Mouse (Mus musculus): ENCODE data around the gene Tet2. TPM values are rescaled to one million over a fixed set of nuclear protein-coding genes. Genes with fewer than 3 reads are reported as not detected.
A peak's percentile ranks its signal among the peaks of the same experiment; 100 is the strongest.

Tet2 gene
- polyA plus RNA-seq, 1 experiment from 2014 or later: 14.6 TPM

DNA sequence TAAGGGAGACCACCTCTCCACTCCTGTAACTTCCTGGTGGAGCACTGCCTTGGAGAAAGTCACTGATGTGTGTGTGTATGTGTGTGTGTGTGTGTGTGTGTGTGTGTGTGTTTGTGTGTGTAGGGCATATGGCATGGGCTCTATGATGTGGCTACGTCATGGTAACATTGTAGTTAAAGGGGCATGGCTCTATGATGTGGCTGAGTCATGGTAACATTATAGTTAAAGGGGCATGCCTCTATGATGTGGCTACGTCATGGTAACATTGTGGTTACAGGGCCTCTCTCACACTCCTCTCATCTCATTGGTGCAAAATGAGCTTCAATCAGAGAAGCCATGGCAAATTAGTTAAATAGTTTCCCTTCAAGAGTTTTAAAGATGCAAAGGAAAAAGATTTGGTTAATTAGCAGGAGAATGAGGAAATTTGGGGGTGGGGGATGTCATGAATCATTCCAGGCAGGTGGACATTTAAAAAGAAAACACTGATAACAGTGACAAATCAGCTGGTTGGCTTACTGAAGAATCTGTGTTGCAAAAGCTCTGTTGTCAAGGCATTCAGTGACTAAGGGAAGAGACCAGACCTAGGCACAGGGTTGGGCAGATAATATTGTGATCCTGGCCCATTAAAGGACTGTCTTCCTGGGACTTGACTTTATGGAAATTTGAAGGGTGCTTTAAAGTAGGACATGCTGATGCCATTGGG is 18.7 kb upstream of the Tet2 start:
- WGBS: 86% methylated on average over 2 of the region's 2 CpGs
- Histone ChIP-seq H3K4me1 (no peaks in the 10 kb centered on the region; the same call in 1 of the 2 replicates), H3K9me3 (replicated peaks) (no peaks in the 10 kb centered on the region), H3K36me3 (no peaks in the 10 kb centered on the region), H3K4me3 (no peak overlapping the region), H3K27me3 (ENCODE audit: low read depth, poor library complexity, severe bottlenecking) (no peaks in the 10 kb centered on the region), H3K27ac (replicated peaks) (no peak overlapping the region)
- no peak for DNase-seq (ENCODE audit: low spot score)

DNA sequence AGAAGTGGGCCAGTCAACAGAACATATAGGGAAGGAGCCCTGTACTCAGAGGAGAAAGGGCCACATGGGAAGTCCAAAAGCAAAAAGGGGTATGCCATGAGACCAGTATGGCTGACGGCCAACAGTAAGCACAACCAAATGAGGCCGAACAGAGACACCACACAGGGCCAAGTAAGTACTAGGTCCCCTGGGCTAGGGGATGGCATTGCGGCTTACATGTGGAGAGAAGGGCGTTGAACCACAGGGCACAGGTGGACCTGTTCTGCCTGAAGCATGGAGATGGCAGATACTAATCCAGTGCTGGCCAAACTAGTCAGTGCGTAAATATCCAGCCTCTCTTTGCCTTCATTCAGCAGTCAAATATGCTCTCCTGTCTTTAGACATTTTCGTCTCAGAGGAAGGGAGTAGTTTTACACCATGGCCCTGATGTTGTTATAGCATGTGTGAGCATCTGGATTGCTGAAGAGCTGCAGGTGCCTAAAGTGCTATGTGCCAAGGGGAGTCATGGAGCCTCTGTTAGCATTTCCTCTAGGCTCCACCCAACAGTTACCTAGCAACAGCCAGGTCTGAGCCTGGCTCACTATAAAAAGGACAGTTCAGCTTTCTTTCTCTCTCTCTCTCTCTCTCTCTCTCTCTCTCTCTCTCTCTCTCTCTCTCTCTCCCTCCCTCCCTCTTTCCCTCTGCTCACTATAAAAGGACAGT is 14.6 kb upstream of the Tet2 start:
- H3K27ac ChIP-seq (replicated peaks): no peak overlapping the region
- no peaks in the 10 kb centered on the region for H3K9me3 ChIP-seq (replicated peaks)
- WGBS: 84% methylated on average over 6 of the region's 6 CpGs

GRCm38 (mm10) chr3:133557602-133558001 is 12.7 kb upstream of the Tet2 start:
- Histone ChIP-seq H3K4me1 (no peaks in the 10 kb centered on the region; the same call in 1 of the 2 replicates), H3K9me3 (replicated peaks) (no peaks in the 10 kb centered on the region), H3K4me3 (no peak overlapping the region), H3K27ac (replicated peaks) (no peak overlapping the region), H3K36me3 (no peaks in the 10 kb centered on the region), H3K27me3 (ENCODE audit: low read depth, poor library complexity, severe bottlenecking) (no peaks in the 10 kb centered on the region)
- whole genome bisulfite sequencing: 77% methylated on average over 6 of the region's 6 CpGs
- no peak for DNase-seq (ENCODE audit: low spot score)

More for the DNA sequence above, 14.6 kb upstream of the Tet2 start:
- Histone ChIP-seq H3K4me3 (no peak overlapping the region), H3K4me1 (no peaks in the 10 kb centered on the region; the same call in 1 of the 2 replicates), H3K27me3 (ENCODE audit: low read depth, poor library complexity, severe bottlenecking) (no peaks in the 10 kb centered on the region), H3K36me3 (no peaks in the 10 kb centered on the region)
- no peak for DNase-seq (ENCODE audit: low spot score)

DNA sequence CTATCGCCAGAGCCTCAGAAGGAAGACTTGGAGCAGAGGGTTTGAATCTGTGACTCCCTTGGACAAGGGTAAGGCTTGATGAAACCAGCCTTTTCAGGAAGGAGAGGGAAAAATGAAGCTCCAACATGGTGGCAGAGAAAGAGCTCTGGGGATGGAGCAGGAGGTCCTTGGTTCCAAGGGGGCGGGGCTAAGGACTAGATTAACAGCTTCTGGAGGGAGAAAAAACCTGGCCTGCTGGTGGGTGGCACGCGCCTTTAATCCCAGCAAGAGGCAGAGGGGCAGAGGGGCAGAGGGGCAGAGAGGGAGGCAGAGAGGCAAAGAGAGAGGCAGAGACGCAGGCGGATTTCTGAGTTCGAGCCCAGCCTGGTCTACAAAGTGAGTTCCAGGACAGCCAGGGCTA is 12.2 kb upstream of the Tet2 start:
- no peak for DNase-seq (ENCODE audit: low spot score)
- H3K4me1 ChIP-seq: no peaks in the 10 kb centered on the region; the same call in 1 of the 2 replicates
- H3K36me3 ChIP-seq: no peaks in the 10 kb centered on the region
- H3K4me3 ChIP-seq: no peak overlapping the region
- H3K9me3 ChIP-seq (replicated peaks): no peaks in the 10 kb centered on the region
- 72% methylated on average over 7 of the region's 7 CpGs for WGBS
- no peaks in the 10 kb centered on the region for H3K27me3 ChIP-seq (ENCODE audit: low read depth, poor library complexity, severe bottlenecking)
- no peak overlapping the region for H3K27ac ChIP-seq (replicated peaks)

DNA sequence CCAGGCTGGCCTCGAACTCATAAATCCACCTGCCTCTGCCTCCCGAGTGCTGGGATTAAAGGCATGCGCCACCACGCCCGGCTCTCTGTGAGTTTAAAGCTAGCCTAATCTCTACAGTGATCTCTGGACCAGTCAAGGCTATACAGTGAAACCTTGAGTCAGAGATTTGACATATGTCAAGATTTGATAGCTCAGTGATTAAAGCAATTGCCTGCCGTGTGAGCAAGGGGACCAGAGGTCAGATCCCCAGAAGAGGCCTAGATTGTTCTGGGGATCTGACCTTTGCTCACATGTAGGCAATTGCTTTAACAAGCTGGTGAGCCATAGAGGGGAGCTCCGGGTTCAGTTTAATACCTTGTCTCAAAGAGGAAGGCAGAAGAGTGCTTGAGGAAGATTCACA is 10.4 kb upstream of the Tet2 start:
- no peak overlapping the region for H3K4me3 ChIP-seq
- no peaks in the 10 kb centered on the region for H3K36me3 ChIP-seq
- 80% methylated on average over 7 of the region's 7 CpGs for WGBS
- no peak overlapping the region for H3K27ac ChIP-seq (replicated peaks)
- no peak for DNase-seq (ENCODE audit: low spot score)
- H3K4me1 ChIP-seq: no peaks in the 10 kb centered on the region; the same call in 1 of the 2 replicates
- H3K9me3 ChIP-seq (replicated peaks): no peaks in the 10 kb centered on the region
- H3K27me3 ChIP-seq (ENCODE audit: low read depth, poor library complexity, severe bottlenecking): no peaks in the 10 kb centered on the region

- Histone ChIP-seq H3K4me1 (no peaks in the 10 kb centered on the region; the same call in 1 of the 2 replicates), H3K4me3 (no peak overlapping the region), H3K36me3 (no peaks in the 10 kb centered on the region), H3K9me3 (replicated peaks) (no peaks in the 10 kb centered on the region), H3K27ac (replicated peaks) (no peak overlapping the region), H3K27me3 (ENCODE audit: low read depth, poor library complexity, severe bottlenecking) (no peaks in the 10 kb centered on the region)
- DNase-seq (ENCODE audit: low spot score): no peak
- WGBS: 90% methylated on average over 6 of the region's 6 CpGs
Measured at GRCm38 (mm10) chr3:133554552-133555067, 9.7 kb upstream of the Tet2 start.

GRCm38 (mm10) chr3:133554092-133554491 is 9.2 kb upstream of the Tet2 start:
- no peak overlapping the region for H3K27ac ChIP-seq (replicated peaks)
- no peak for DNase-seq (ENCODE audit: low spot score)
- H3K27me3 ChIP-seq (ENCODE audit: low read depth, poor library complexity, severe bottlenecking): no peaks in the 10 kb centered on the region
- no peak overlapping the region for H3K4me3 ChIP-seq
- 89% methylated on average over 4 of the region's 4 CpGs for WGBS
- no peaks in the 10 kb centered on the region for H3K4me1 ChIP-seq
- H3K9me3 ChIP-seq (replicated peaks): no peaks in the 10 kb centered on the region
- no peaks in the 10 kb centered on the region for H3K36me3 ChIP-seq

DNA sequence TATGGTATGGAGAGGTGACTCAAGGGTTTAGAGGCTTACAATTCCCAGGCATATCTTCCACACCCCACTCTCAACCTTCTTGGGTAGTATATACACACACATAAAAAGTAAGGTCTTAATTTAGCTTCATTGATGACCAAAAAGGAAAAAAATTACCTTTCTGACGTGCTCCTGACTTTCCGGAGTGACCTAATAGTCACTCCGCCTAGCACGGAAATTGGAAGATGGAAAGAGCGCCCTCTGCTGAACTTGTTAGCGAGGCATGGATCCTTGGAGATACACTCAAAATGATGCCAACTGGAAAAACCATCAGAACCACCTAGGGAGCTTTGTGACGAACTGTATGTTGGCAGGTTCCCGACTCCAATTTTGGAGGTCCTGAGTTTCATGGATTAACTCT is 7.0 kb upstream of the Tet2 start:
- Histone ChIP-seq H3K27ac (replicated peaks) (no peak overlapping the region), H3K36me3 (no peaks in the 10 kb centered on the region), H3K27me3 (ENCODE audit: low read depth, poor library complexity, severe bottlenecking) (no peaks in the 10 kb centered on the region), H3K4me1 (no peaks in the 10 kb centered on the region), H3K4me3 (no peak overlapping the region), H3K9me3 (replicated peaks) (no peaks in the 10 kb centered on the region)
- DNase-seq (ENCODE audit: low spot score): no peak
- WGBS: 57% methylated on average over 8 of the region's 8 CpGs

DNA sequence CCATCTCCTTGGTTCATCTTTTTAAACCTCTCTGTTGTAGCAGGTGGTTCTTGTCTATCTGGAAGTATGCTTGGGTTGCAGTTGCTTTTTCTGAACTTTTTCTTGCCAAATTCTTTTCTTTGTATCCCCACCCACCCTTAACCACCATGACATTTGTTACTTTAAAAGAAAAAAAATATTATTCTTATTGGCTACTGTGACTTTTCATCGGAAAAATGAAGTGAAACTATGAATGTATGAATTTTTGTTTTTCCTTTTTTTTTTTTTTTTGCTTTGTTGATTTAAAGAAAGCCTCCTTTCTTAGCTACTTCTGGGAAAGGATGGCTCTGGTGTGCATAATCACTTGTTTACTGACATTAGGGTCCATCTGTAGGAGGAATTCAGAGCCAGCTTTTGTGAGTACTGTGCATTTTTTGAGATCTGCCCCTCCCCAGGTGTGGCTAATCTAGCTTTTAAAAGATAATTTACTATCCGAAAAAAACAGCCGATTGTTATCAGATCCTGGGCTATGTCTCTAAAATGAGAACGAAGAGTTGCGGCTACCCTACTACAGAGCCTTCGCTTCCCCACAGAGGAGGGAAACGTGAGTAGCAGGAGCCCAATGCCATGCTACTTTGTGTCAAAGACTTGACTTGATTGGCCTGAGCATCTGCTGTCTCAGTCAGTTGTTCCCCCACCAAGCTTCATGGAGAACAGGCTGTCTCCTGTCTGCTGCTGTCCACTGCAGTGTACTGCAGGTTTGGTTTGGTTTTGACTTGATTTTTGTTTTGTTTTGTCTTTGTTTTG is 4.6 kb upstream of the Tet2 start:
- Histone ChIP-seq H3K36me3 (no peaks in the 10 kb centered on the region), H3K4me1 (peaks cover 10% of the 10 kb centered on the region; the same call in 1 of the 2 replicates), H3K9me3 (replicated peaks) (no peaks in the 10 kb centered on the region), H3K27me3 (ENCODE audit: low read depth, poor library complexity, severe bottlenecking) (peaks cover 13% of the 10 kb centered on the region; the same call in 1 of the 2 replicates), H3K4me3 (no peak overlapping the region), H3K27ac (replicated peaks) (no peak overlapping the region)
- 73% methylated on average over 7 of the region's 7 CpGs for WGBS
- no peak for DNase-seq (ENCODE audit: low spot score)

- Histone ChIP-seq H3K36me3 (no peaks in the 10 kb centered on the region), H3K27me3 (ENCODE audit: low read depth, poor library complexity, severe bottlenecking) (peaks cover 13% of the 10 kb centered on the region; the same call in 1 of the 2 replicates), H3K27ac (replicated peaks) (no peak overlapping the region), H3K4me3 (no peak overlapping the region), H3K9me3 (replicated peaks) (no peaks in the 10 kb centered on the region), H3K4me1 (peaks cover 10% of the 10 kb centered on the region; the same call in 1 of the 2 replicates)
- no peak for DNase-seq (ENCODE audit: low spot score)
- WGBS: 82% methylated on average over 2 of the region's 2 CpGs
Measured at GRCm38 (mm10) chr3:133548613-133549012, 3.7 kb upstream of the Tet2 start.

- Histone ChIP-seq H3K27me3 (ENCODE audit: low read depth, poor library complexity, severe bottlenecking) (peaks cover 13% of the 10 kb centered on the region; the same call in 1 of the 2 replicates), H3K36me3 (no peaks in the 10 kb centered on the region), H3K4me3 (no peak overlapping the region), H3K9me3 (replicated peaks) (no peaks in the 10 kb centered on the region), H3K4me1 (peaks cover 20% of the 10 kb centered on the region), H3K27ac (replicated peaks) (no peak overlapping the region)
- whole genome bisulfite sequencing: 60% methylated on average over 2 of the region's 2 CpGs
- DNase-seq (ENCODE audit: low spot score): no peak
Measured at GRCm38 (mm10) chr3:133546790-133547189, 1.9 kb upstream of the Tet2 start.

DNA sequence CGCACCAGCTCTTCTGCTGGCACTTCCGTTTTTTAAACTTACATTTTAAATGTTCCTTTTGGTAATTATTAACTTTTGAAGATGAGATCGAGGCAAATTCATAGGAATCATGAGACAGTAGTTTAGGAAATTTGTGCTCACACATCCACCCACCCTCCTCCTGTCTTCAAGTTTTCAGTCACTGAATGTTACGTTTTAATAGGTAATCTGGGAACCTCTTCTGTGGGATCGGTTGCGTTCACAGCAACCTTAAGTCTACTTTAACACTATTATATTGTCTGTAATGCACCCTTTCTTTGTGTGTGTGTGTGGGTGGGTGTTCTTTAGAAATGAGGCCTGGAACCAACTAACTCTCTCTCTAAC is 346 bp upstream of the Tet2 start:
- peaks cover 13% of the 10 kb centered on the region; the same call in 1 of the 2 replicates for H3K27me3 ChIP-seq (ENCODE audit: low read depth, poor library complexity, severe bottlenecking)
- H3K27ac ChIP-seq (replicated peaks): 0 out of 2 replicates have a peak overlapping the region, but pooled peaks have one; percentile 96
- peak overlapping the region; percentile 90 for H3K4me3 ChIP-seq
- DNase-seq (ENCODE audit: low spot score): no peak
- peaks cover 22% of the 10 kb centered on the region for H3K4me1 ChIP-seq
- H3K9me3 ChIP-seq (replicated peaks): no peaks in the 10 kb centered on the region
- H3K36me3 ChIP-seq: no peaks in the 10 kb centered on the region
- WGBS: 17% methylated on average over 6 of the region's 6 CpGs

All from midbrain, embryonic 10.5 days (tissue).